Mouse (Mus musculus) forebrain, embryonic 16.5 days (tissue): ENCODE results near the gene Spred1. TPM values are rescaled to one million over a fixed set of nuclear protein-coding genes. Genes with fewer than 3 reads are reported as not detected.
"Not testable (repeated sequence)": the region's sequence is repeated elsewhere in the genome, so short reads cannot be mapped to it uniquely, and the experiment has no call there.

Experiments used
- ATAC-seq: fragments of 200-750 bp; cut with Nextera tagmentation; 2 replicates; pipeline ENCODE4 v1.8.0; 2017; ENCODE audit warnings: mild to moderate bottlenecking, moderate library complexity
- H3K27ac ChIP-seq: fragments of 300-500 bp; sonication (generic); 2 replicates; pipeline ENCODE4 v1.5.1; 2014; ENCODE audit warnings: low read length, control low read depth
- H3K27me3 ChIP-seq: fragments of 300-500 bp; sonication (generic); replicated peaks from 2 replicates; pipeline ENCODE4 v1.6.1; 2014; ENCODE audit warnings: low read length; ENCODE audit not compliant: control insufficient read depth, insufficient read depth
- H3K36me3 ChIP-seq: fragments of 300-500 bp; sonication (generic); 2 replicates; pipeline ENCODE4 v1.6.1; 2014; ENCODE audit not compliant: control insufficient read depth, insufficient read depth
- H3K4me1 ChIP-seq: fragments of 300-500 bp; sonication (generic); replicated peaks from 2 replicates; pipeline ENCODE4 v1.6.1; 2014; ENCODE audit warnings: low read length; ENCODE audit not compliant: control insufficient read depth, insufficient read depth
- H3K4me2 ChIP-seq: fragments of 300-500 bp; sonication (generic); 2 replicates; pipeline ENCODE4 v1.6.1; 2014; ENCODE audit warnings: mild to moderate bottlenecking, low read length, control low read depth
- H3K4me3 ChIP-seq: fragments of 300-500 bp; sonication (generic); replicated peaks from 2 replicates; pipeline ENCODE4 v1.5.1; 2014; ENCODE audit warnings: mild to moderate bottlenecking, low read length, control low read depth
- H3K9ac ChIP-seq: fragments of 300-500 bp; sonication (generic); replicated peaks from 2 replicates; pipeline ENCODE4 v1.6.1; 2014; ENCODE audit warnings: low read depth, low read length, control low read depth
- H3K9me3 ChIP-seq: fragments of 300-500 bp; sonication (generic); 2 replicates; pipeline ENCODE4 v1.6.1; 2016; ENCODE audit warnings: low read length; ENCODE audit not compliant: control insufficient read depth
- WGBS: fragments of 180-500 bp; shearing (Covaris S2); extraction: QIAGEN DNeasy Blood & Tissue Kit; methylation state at CpG from one replicate; pipeline ENCODE4 v1.1.7; 2014; 5-methylcytosine and 5-hydroxymethylcytosine counted together
- polyA plus RNA-seq: library from polyadenylated mRNA; unstranded; fragments of >200 nt; fragmentation: Nextera tagmentation; extraction: Ambion mirVana; gene quantifications from 2 replicates; pipeline ENCODE4 v1.2.1, GENCODE M21; 2015

Gene Spred1
- polyA plus RNA-seq, 1 experiment from 2014 or later: 8.2 TPM

- H3K4me3 ChIP-seq: no peak overlapping the region
- no peaks in the 10 kb centered on the region for H3K27me3 ChIP-seq
- no peak overlapping the region for H3K4me2 ChIP-seq
- no peaks in the 10 kb centered on the region for H3K9me3 ChIP-seq
- no peaks in the 10 kb centered on the region for H3K36me3 ChIP-seq
- no peak for ATAC-seq
- WGBS: 84% methylated on average over 2 of the region's 2 CpGs
- H3K27ac ChIP-seq: no peak overlapping the region
- H3K9ac ChIP-seq: no peak overlapping the region
- peaks cover 4% of the 10 kb centered on the region; the same call in 1 of the 2 replicates for H3K4me1 ChIP-seq
Observed at GRCm38 (mm10) chr2:117129156-117129555, 8.0 kb downstream of the Spred1 start.

- H3K27ac ChIP-seq, H3K4me2 ChIP-seq, H3K27me3 ChIP-seq, H3K9me3 ChIP-seq, ATAC-seq, H3K4me1 ChIP-seq, H3K4me3 ChIP-seq, H3K36me3 ChIP-seq, H3K9ac ChIP-seq: not testable (repeated sequence)
- 93% methylated on average over 7 of the region's 7 CpGs for WGBS
Observed at GRCm38 (mm10) chr2:117131041-117131440, 9.9 kb downstream of the Spred1 start.

GRCm38 (mm10) chr2:117131910-117132309, 10.7 kb downstream of the Spred1 start:
- H3K27me3 ChIP-seq: no peaks in the 10 kb centered on the region
- no peaks in the 10 kb centered on the region for H3K4me1 ChIP-seq
- ATAC-seq: no peak
- no peaks in the 10 kb centered on the region for H3K9me3 ChIP-seq
- no peak overlapping the region for H3K27ac ChIP-seq
- H3K4me3 ChIP-seq: no peak overlapping the region
- no peaks in the 10 kb centered on the region for H3K36me3 ChIP-seq
- no peak overlapping the region for H3K4me2 ChIP-seq
- H3K9ac ChIP-seq: no peak overlapping the region
- 75% methylated on average over 1 of the region's 1 CpGs for WGBS

GRCm38 (mm10) chr2:117133541-117133940, 12.4 kb downstream of the Spred1 start:
- Histone ChIP-seq H3K9me3 (no peaks in the 10 kb centered on the region), H3K27me3 (no peaks in the 10 kb centered on the region), H3K4me2 (no peak overlapping the region), H3K36me3 (no peaks in the 10 kb centered on the region), H3K4me3 (no peak overlapping the region), H3K4me1 (no peaks in the 10 kb centered on the region), H3K27ac (no peak overlapping the region), H3K9ac (no peak overlapping the region)
- 93% methylated on average over 2 of the region's 2 CpGs for WGBS
- no peak for ATAC-seq

GRCm38 (mm10) chr2:117137751-117138150, 16.6 kb downstream of the Spred1 start:
- H3K27me3 ChIP-seq: no peaks in the 10 kb centered on the region
- H3K4me1 ChIP-seq: 0 out of 2 replicates have a peak, but pooled peaks cover 3% of the 10 kb centered on the region
- H3K9ac ChIP-seq: no peak overlapping the region
- ATAC-seq: no peak
- 16% methylated on average over 1 of the region's 1 CpGs for WGBS
- no peaks in the 10 kb centered on the region for H3K36me3 ChIP-seq
- H3K27ac ChIP-seq: no peak overlapping the region
- H3K4me2 ChIP-seq: no peak overlapping the region
- no peaks in the 10 kb centered on the region for H3K9me3 ChIP-seq
- H3K4me3 ChIP-seq: no peak overlapping the region

- Histone ChIP-seq H3K27ac (no peak overlapping the region), H3K36me3 (no peaks in the 10 kb centered on the region), H3K4me3 (no peak overlapping the region), H3K9me3 (no peaks in the 10 kb centered on the region), H3K4me1 (0 out of 2 replicates have a peak, but pooled peaks cover 3% of the 10 kb centered on the region), H3K9ac (no peak overlapping the region), H3K27me3 (no peaks in the 10 kb centered on the region), H3K4me2 (no peak overlapping the region)
- ATAC-seq: no peak
- 88% methylated on average over 5 of the region's 5 CpGs for WGBS
Observed at GRCm38 (mm10) chr2:117138932-117139331, 17.8 kb downstream of the Spred1 start.

GRCm38 (mm10) chr2:117139977-117140376, 18.8 kb downstream of the Spred1 start:
- H3K27me3 ChIP-seq: no peaks in the 10 kb centered on the region
- H3K4me1 ChIP-seq: 0 out of 2 replicates have a peak, but pooled peaks cover 3% of the 10 kb centered on the region
- ATAC-seq: no peak
- 85% methylated on average over 1 of the region's 1 CpGs for WGBS
- H3K9me3 ChIP-seq: no peaks in the 10 kb centered on the region
- no peak overlapping the region for H3K4me2 ChIP-seq
- H3K36me3 ChIP-seq: no peaks in the 10 kb centered on the region
- H3K4me3 ChIP-seq: no peak overlapping the region
- H3K27ac ChIP-seq: no peak overlapping the region
- no peak overlapping the region for H3K9ac ChIP-seq

- 92% methylated on average over 4 of the region's 4 CpGs for WGBS
- ATAC-seq: no peak
Observed at GRCm38 (mm10) chr2:117143106-117143505, 21.9 kb downstream of the Spred1 start.

GRCm38 (mm10) chr2:117146026-117146425, 24.9 kb downstream of the Spred1 start:
- ATAC-seq: no peak
- no peak overlapping the region for H3K4me3 ChIP-seq
- no peak overlapping the region for H3K27ac ChIP-seq
- H3K4me1 ChIP-seq: no peaks in the 10 kb centered on the region; the same call in 1 of the 2 replicates
- no peaks in the 10 kb centered on the region for H3K36me3 ChIP-seq
- H3K4me2 ChIP-seq: no peak overlapping the region
- H3K9me3 ChIP-seq: no peaks in the 10 kb centered on the region
- H3K27me3 ChIP-seq: no peaks in the 10 kb centered on the region
- WGBS: 90% methylated on average over 2 of the region's 2 CpGs
- no peak overlapping the region for H3K9ac ChIP-seq

More at GRCm38 (mm10) chr2:117143106-117143505, 21.9 kb downstream of the Spred1 start:
- Histone ChIP-seq H3K27me3 (no peaks in the 10 kb centered on the region), H3K4me1 (peaks cover 3% of the 10 kb centered on the region; the same call in 1 of the 2 replicates), H3K36me3 (no peaks in the 10 kb centered on the region), H3K9me3 (no peaks in the 10 kb centered on the region), H3K27ac (no peak overlapping the region), H3K4me3 (no peak overlapping the region), H3K9ac (no peak overlapping the region), H3K4me2 (no peak overlapping the region)

- 90% methylated on average over 3 of the region's 3 CpGs for whole genome bisulfite sequencing
- H3K36me3 ChIP-seq: no peaks in the 10 kb centered on the region
- H3K9ac ChIP-seq: no peak overlapping the region
- H3K4me2 ChIP-seq: no peak overlapping the region
- ATAC-seq: no peak
- no peak overlapping the region for H3K4me3 ChIP-seq
- no peaks in the 10 kb centered on the region for H3K27me3 ChIP-seq
- H3K4me1 ChIP-seq: no peaks in the 10 kb centered on the region; the same call in 1 of the 2 replicates
- no peaks in the 10 kb centered on the region for H3K9me3 ChIP-seq
- H3K27ac ChIP-seq: no peak overlapping the region
Observed at GRCm38 (mm10) chr2:117146617-117147016, 25.4 kb downstream of the Spred1 start.
